Mouse (Mus musculus): ENCODE results near the gene Cpsf4l. TPM values are rescaled to one million over a fixed set of nuclear protein-coding genes. Genes with fewer than 3 reads are reported as not detected.

Cpsf4l gene
- polyA plus RNA-seq, 1 experiment from 2014 or later: 0.40 TPM

DNA sequence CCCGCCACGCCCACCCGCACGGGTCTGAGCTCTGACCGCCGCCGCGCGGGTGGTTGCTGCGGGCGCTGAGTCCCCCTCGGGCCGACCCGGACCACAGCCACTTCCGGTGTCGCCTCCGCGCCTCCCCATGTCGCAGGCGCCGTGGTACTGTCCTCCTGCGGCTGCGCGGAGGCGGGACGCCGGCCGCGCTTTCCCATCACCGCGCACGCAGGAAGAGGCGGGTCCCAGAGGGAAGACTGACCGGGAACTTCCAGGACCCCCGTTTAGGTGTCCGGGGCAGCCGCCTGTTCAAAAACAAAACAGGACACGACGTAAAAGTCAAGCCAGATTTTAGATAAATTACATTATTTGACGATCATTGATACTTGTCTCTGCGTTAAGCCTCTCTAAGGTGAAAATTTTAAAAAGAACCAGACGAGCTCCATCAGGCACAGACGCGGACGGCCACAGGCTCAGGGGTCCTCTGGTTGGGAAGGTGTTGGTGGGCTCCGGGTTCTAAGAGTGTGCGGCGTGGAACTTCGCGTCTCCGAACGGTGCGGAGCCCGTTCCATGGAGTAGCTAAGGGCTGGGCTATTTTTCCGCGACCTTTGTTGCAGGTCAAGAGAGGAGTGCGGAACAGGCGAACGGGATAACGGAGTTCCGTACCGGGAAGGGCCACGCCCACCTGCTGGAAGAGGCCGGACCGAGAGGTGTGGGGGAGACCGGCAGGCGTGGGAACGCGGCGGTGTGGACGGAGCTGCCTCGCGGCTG is 25.7 kb downstream of the Cpsf4l start, which contains the start of the genes Fam104a and D11Wsu47e:
TSS of gene Fam104a (minus strand) at position 199 of the 750 bp plus-strand sequence.
TSS of gene D11Wsu47e (plus strand) at position 456 of the 750 bp plus-strand sequence.
- DNase-seq (ENCODE audit: extremely low spot score, low spot score): peak; percentile 94
- peaks cover 56% of the 10 kb centered on the region for H3K4me1 ChIP-seq
- no peaks in the 10 kb centered on the region for H3K9me3 ChIP-seq
- H3K4me3 ChIP-seq: peak within 1 kb of the TSS; percentile 90
- H3K27ac ChIP-seq: peak within 1 kb of the TSS; percentile 95
- peaks cover 21% of the 10 kb centered on the region for H3K36me3 ChIP-seq (replicated peaks)
- under 1% methylated on average over 73 of the region's 73 CpGs for whole genome bisulfite sequencing
- H3K27me3 ChIP-seq (ENCODE audit: poor library complexity, severe bottlenecking): no peaks in the 10 kb centered on the region

DNA sequence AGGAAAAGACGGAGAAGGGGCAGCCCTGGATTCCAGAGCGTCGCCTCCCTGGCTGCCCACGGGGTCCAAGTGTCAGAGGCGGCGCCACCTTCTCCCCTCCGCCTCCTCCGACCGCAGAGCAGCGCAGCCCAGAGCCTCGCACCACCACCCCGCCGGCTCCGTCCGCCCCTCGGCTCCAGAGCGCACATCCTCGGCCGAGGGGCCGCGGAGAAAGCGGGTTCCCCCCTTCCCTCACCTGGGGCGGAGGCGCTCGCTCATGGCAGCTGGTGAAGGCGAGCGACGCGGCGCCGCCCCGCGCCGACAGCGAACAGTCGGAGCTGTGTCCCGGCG is 26.2 kb downstream of the Cpsf4l start:
- peaks cover 56% of the 10 kb centered on the region for H3K4me1 ChIP-seq
- H3K9me3 ChIP-seq: no peaks in the 10 kb centered on the region
- no peaks in the 10 kb centered on the region for H3K27me3 ChIP-seq (ENCODE audit: poor library complexity, severe bottlenecking)
- peaks cover 15% of the 10 kb centered on the region for H3K36me3 ChIP-seq (replicated peaks)
- H3K27ac ChIP-seq: peak overlapping the region; percentile 95
- H3K4me3 ChIP-seq: peak overlapping the region; percentile 90
- under 1% methylated on average over 38 of the region's 38 CpGs for WGBS
- no peak for DNase-seq (ENCODE audit: extremely low spot score, low spot score)

DNA sequence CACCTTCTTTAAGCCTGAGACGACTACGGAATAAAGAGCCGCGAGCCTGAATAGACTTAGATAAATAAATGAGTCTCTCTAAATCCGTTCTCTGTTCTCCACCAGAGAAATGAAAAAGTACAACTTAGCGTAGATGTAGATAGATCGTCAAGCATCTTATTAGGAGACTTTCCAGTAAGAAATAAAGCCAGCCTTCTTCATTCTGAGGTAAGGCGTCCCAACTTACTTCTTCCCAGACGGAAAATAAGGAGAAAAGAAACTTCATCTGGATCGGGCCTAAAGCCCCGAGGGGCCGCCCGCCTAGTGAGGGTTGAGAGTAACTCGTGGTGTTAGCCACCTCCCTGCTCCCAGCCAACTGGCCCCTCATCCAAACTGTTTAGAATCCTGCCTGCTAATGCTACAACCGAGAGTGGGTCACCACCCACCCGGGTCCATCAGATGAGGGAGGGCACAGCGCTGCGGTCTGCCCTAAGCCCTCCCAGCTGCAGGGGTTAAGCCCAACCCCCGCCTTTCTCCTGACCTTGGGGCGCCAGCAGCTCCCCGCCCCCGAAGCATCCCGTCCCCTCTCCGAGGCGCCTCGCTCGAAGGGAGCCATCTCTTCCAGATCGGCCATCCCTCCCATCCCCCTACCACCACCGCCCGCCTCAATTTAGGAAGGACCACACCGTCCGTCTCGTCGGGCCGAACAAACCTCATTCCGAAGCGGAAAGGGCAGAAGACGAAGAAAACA is 26.8 kb downstream of the Cpsf4l start:
- H3K27me3 ChIP-seq (ENCODE audit: poor library complexity, severe bottlenecking): no peaks in the 10 kb centered on the region
- peak overlapping the region; percentile 95 for H3K27ac ChIP-seq
- peak overlapping the region; percentile 90 for H3K4me3 ChIP-seq
- 3% methylated on average over 38 of the region's 38 CpGs for WGBS
- DNase-seq (ENCODE audit: extremely low spot score, low spot score): peak; percentile 66
- H3K4me1 ChIP-seq: peaks cover 56% of the 10 kb centered on the region
- no peaks in the 10 kb centered on the region for H3K9me3 ChIP-seq
- H3K36me3 ChIP-seq (replicated peaks): peaks cover 10% of the 10 kb centered on the region

DNA sequence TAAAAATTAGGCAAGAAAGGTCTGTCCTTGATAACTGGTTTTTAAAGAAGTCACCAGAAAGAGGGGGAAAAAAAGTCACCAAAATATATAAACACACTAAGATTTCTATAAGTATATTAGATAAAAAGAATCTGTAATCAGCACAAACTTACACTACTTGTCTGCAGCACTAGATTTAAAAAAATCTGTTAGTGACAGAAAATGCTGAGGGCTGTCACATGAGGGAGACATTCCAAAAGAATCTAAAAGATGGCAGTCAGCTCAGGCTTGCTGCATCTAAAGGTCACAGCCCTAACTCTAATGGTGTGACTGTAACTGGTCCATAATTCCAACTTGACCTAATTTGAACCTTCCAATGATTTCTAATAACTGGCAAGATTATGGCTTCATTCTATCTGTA is 27.8 kb downstream of the Cpsf4l start:
- Histone ChIP-seq H3K27me3 (ENCODE audit: poor library complexity, severe bottlenecking) (no peaks in the 10 kb centered on the region), H3K4me1 (peaks cover 53% of the 10 kb centered on the region), H3K36me3 (replicated peaks) (peaks cover 10% of the 10 kb centered on the region), H3K27ac (no peak overlapping the region), H3K9me3 (no peaks in the 10 kb centered on the region), H3K4me3 (peak overlapping the region; percentile 90; the same call in 1 of the 2 replicates)
- no peak for DNase-seq (ENCODE audit: extremely low spot score, low spot score)

DNA sequence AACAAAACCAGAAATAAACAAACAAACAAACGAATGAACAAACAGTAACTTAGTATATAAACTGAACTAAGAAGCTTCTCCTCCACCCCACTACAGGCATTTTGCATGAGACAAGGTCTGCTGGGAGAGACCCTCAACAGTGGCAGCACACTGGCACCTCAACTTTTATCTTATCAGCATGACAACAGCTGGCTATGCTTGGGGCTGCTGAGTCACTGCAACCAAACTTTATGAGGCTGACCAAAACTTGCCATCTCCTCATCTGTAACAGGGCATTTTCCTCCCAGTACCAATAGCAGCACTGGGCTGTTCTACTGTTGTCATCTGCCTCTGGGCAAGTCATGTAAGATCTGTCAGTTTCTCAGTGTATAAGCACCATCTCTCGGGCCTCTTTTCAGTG is 28.9 kb downstream of the Cpsf4l start:
- WGBS: 86% methylated on average over 2 of the region's 2 CpGs
- no peaks in the 10 kb centered on the region for H3K9me3 ChIP-seq

DNA sequence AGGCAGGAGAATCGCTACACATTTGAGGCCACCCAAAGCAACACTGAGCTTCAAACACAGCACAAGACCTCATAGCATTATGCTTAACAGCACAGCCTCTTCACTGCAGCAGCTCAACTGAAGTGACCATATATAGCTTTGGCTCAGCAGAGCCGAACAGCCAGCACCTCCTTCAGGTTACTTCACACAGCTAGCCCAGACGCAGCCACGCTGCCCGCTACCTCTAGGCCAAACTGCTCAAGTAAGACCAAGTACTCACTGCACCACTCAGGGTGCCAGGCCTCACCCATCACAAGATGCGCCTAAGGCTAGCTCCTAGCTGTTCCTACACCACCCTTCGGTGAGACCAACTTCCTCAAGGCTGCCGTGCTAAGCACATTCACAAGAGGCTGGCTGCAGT is 31.4 kb downstream of the Cpsf4l start:
- Histone ChIP-seq H3K9me3 (no peaks in the 10 kb centered on the region), H3K27ac (no peak overlapping the region), H3K36me3 (replicated peaks) (peaks cover 44% of the 10 kb centered on the region), H3K4me3 (no peak overlapping the region), H3K4me1 (peaks cover 28% of the 10 kb centered on the region), H3K27me3 (ENCODE audit: poor library complexity, severe bottlenecking) (no peaks in the 10 kb centered on the region)
- no peak for DNase-seq (ENCODE audit: extremely low spot score, low spot score)
- WGBS: 93% methylated on average over 8 of the region's 8 CpGs

More for the DNA sequence above, 28.9 kb downstream of the Cpsf4l start:
- Histone ChIP-seq H3K27me3 (ENCODE audit: poor library complexity, severe bottlenecking) (no peaks in the 10 kb centered on the region), H3K36me3 (replicated peaks) (peaks cover 18% of the 10 kb centered on the region), H3K27ac (no peak overlapping the region), H3K4me1 (peaks cover 44% of the 10 kb centered on the region), H3K4me3 (no peak overlapping the region; the same call in 1 of the 2 replicates)
- no peak for DNase-seq (ENCODE audit: extremely low spot score, low spot score)

DNA sequence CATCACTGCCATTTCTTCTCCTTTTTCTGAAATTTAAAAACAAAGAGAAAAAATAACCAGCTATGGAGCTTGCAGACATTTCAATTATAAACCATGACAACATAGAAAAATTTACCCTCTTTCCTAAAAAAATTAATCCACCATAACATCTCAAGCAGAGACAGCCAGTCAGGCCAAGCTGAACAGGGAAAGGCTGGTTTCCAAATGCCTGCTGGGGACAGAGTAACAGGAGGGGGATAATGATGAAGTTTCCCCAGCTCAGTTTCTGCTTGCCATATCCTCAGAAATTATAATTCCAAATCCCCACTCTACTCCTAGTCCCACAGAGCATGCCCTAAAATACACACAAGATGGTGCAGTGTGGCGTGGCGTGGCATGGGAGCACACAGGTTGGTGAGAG is 32.4 kb downstream of the Cpsf4l start:
- H3K27ac ChIP-seq: no peak overlapping the region
- H3K36me3 ChIP-seq (replicated peaks): peaks cover 53% of the 10 kb centered on the region
- DNase-seq (ENCODE audit: extremely low spot score, low spot score): no peak
- H3K4me3 ChIP-seq: no peak overlapping the region
- no peaks in the 10 kb centered on the region for H3K27me3 ChIP-seq (ENCODE audit: poor library complexity, severe bottlenecking)
- no peaks in the 10 kb centered on the region for H3K9me3 ChIP-seq
- WGBS: 94% methylated on average over 2 of the region's 2 CpGs
- H3K4me1 ChIP-seq: peaks cover 20% of the 10 kb centered on the region

DNA sequence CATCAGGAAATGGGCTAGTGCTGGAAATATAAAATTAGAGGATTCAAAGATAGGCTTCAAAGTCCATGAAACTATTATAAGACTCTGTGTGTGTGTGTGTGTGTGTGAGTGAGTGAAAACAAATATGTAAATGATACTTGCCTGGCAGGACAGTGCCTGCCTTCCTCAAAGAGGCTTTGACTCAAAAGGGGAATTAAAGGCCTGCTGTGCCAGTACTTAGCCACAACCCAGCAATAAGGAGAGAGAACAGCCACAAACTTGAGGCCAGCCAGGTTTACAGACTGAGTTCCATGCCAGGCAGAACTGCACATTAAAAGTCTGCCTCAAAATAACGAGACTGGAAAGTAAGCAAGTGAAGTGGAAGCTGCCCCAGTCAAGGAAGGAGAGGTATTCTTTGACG is 33.0 kb downstream of the Cpsf4l start:
- Histone ChIP-seq H3K4me3 (no peak overlapping the region), H3K27ac (no peak overlapping the region), H3K36me3 (replicated peaks) (peaks cover 59% of the 10 kb centered on the region), H3K4me1 (peaks cover 15% of the 10 kb centered on the region), H3K9me3 (no peaks in the 10 kb centered on the region), H3K27me3 (ENCODE audit: poor library complexity, severe bottlenecking) (no peaks in the 10 kb centered on the region)
- WGBS: 87% methylated on average over 2 of the region's 2 CpGs
- no peak for DNase-seq (ENCODE audit: extremely low spot score, low spot score)

DNA sequence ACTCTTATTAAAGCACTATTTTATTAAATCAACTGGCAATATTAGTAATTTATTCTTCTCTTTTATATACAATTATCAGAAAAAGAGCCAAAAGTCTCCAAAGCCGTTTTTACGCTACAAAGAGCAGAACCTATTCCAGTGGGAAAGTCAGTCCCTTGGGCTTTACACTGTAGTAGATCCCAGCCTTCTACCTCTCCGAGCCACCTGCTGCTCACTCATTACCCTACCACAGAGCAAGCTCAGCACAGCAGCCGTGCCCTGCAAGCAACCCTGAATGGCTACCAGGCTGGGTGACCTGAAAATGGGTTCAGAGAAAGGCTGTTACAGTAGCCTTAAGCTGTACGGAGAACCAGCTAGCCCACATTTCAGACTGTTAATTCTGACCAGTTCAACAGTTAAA is 35.2 kb downstream of the Cpsf4l start:
- DNase-seq (ENCODE audit: extremely low spot score, low spot score): no peak
- WGBS: 90% methylated on average over 5 of the region's 5 CpGs
- Histone ChIP-seq H3K4me3 (no peak overlapping the region), H3K27me3 (ENCODE audit: poor library complexity, severe bottlenecking) (no peaks in the 10 kb centered on the region), H3K36me3 (replicated peaks) (peaks cover 79% of the 10 kb centered on the region), H3K4me1 (peaks cover 4% of the 10 kb centered on the region; the same call in 1 of the 2 replicates), H3K9me3 (no peaks in the 10 kb centered on the region), H3K27ac (no peak overlapping the region)

DNA sequence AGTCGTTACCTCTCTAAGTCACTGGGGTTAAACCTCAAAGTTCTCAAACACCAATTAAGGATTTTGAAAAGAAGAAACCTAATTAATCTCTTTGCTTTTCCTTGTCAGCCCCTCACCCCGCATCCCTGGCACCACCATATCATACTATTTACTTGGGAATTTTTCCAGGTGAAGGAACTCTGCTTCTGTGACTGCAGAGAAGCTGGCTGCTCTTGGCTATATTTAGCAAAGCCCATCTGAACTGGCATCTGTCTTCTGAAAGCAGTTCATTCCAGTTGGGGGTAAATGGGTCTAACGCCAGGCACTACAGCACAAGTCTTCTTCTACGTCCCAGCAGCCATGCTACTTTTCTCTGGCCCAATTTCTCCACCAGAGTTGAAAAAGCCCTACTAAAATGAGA is 36.2 kb downstream of the Cpsf4l start:
- no peak for DNase-seq (ENCODE audit: extremely low spot score, low spot score)
- H3K4me3 ChIP-seq: no peak overlapping the region
- WGBS: 96% methylated on average over 4 of the region's 4 CpGs
- no peaks in the 10 kb centered on the region for H3K9me3 ChIP-seq
- H3K27me3 ChIP-seq (ENCODE audit: poor library complexity, severe bottlenecking): no peaks in the 10 kb centered on the region
- no peak overlapping the region for H3K27ac ChIP-seq
- peaks cover 89% of the 10 kb centered on the region for H3K36me3 ChIP-seq (replicated peaks)
- peaks cover 4% of the 10 kb centered on the region; the same call in 1 of the 2 replicates for H3K4me1 ChIP-seq

DNA sequence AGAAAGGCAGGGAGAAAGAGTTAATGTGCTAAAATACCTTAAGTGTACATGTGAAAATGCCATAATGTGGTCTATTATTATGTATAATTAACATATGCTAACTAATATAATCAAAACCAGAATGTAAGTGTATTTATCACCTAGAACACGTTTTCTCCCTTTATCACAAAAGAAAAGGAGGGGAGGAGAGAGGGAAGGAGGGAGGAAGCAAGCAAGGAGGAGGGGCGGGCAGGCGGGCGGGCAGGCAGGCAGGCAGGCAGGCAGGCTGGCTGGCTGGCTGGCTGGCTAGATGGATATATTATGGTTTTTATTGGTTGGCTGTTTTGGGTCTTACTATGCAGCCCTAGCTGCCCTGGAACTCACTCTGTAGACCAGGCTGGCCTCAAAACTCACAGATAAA is 40.1 kb downstream of the Cpsf4l start:
- Histone ChIP-seq H3K27ac (no peak overlapping the region), H3K4me1 (no peaks in the 10 kb centered on the region), H3K4me3 (no peak overlapping the region), H3K36me3 (replicated peaks) (peaks cover 89% of the 10 kb centered on the region), H3K9me3 (no peaks in the 10 kb centered on the region), H3K27me3 (ENCODE audit: poor library complexity, severe bottlenecking) (no peaks in the 10 kb centered on the region)
- DNase-seq (ENCODE audit: extremely low spot score, low spot score): no peak
- WGBS: 71% methylated on average over 2 of the region's 4 CpGs

DNA sequence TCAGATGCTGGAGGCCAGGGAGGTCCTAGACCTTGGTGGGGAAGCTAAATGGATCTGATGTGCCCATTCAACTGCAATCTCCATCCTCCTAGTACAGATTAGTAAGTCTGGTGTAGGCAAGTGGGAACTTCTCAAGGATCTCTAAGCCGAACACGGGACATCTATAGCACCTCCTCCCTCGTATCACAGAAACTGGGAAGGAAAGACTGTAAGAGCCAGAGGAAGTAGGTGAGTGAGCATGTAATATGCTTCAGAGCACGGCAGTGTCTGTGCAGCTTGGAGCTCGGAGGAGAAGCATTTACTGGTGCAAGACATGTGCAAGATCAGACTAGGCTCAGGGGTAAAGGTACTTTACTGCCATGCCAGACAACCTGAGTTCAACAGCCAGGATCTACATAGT is 41.0 kb downstream of the Cpsf4l start:
- no peak overlapping the region for H3K27ac ChIP-seq
- H3K4me1 ChIP-seq: no peaks in the 10 kb centered on the region
- no peak for DNase-seq (ENCODE audit: extremely low spot score, low spot score)
- H3K4me3 ChIP-seq: no peak overlapping the region
- 91% methylated on average over 5 of the region's 5 CpGs for WGBS
- H3K36me3 ChIP-seq (replicated peaks): peaks cover 89% of the 10 kb centered on the region
- H3K27me3 ChIP-seq (ENCODE audit: poor library complexity, severe bottlenecking): no peaks in the 10 kb centered on the region
- H3K9me3 ChIP-seq: no peaks in the 10 kb centered on the region

DNA sequence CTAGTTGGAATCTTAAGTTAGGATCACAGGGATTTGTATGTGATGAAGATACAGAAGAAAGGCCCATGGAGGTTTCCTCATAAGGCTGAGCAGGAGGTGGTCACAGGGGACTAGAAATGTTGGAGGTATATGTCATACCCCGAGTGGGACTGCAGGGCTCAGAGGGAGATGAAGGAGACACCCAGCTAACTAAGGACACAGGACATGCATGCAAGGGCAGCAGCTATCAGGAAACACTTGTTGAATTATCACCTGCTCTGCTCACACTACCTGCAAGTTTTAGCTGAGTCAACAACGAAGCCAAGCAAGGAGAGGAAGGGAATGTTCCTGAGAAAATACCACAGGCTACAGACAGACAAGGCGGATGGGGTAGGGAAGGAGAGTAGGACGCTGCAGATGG is 42.1 kb downstream of the Cpsf4l start:
- no peak for DNase-seq (ENCODE audit: extremely low spot score, low spot score)
- H3K4me3 ChIP-seq: no peak overlapping the region
- WGBS: 87% methylated on average over 4 of the region's 4 CpGs
- no peaks in the 10 kb centered on the region for H3K4me1 ChIP-seq
- no peaks in the 10 kb centered on the region for H3K9me3 ChIP-seq
- H3K27ac ChIP-seq: no peak overlapping the region
- peaks cover 89% of the 10 kb centered on the region for H3K36me3 ChIP-seq (replicated peaks)
- H3K27me3 ChIP-seq (ENCODE audit: poor library complexity, severe bottlenecking): no peaks in the 10 kb centered on the region

All from forebrain, embryonic 10.5 days (tissue).